Mouse (Mus musculus): ENCODE data around the gene Gm12216.
"Not testable (repeated sequence)": the region's sequence is repeated elsewhere in the genome, so short reads cannot be mapped to it uniquely, and the experiment has no call there.

The Gm12216 gene

GRCm38 (mm10) chr11:53858761-53859580, at the start of gene Gm12216:
Gm12216 (minus strand) TSS chr11:53859256.
- DNase-seq, result not testable (repeated sequence)

- DNase-seq, result no peak
Measured at GRCm38 (mm10) chr11:53908686-53909085, 49.6 kb upstream of the Gm12216 start.

- DNase-seq, result no peak
Measured at GRCm38 (mm10) chr11:53904534-53904925, 45.5 kb upstream of the Gm12216 start.

- no peak for DNase-seq
Measured at GRCm38 (mm10) chr11:53903781-53904533, 44.9 kb upstream of the Gm12216 start.

- no peak for DNase-seq
Measured at GRCm38 (mm10) chr11:53902741-53903140, 43.7 kb upstream of the Gm12216 start.

- DNase-seq, result no peak
Measured at GRCm38 (mm10) chr11:53900991-53901390, 41.9 kb upstream of the Gm12216 start.

- no peak for DNase-seq
Measured at GRCm38 (mm10) chr11:53899981-53900380, 40.9 kb upstream of the Gm12216 start.

- DNase-seq, result no peak
Measured at GRCm38 (mm10) chr11:53899004-53899403, 39.9 kb upstream of the Gm12216 start.

GRCm38 (mm10) chr11:53896935-53897334, 37.9 kb upstream of the Gm12216 start:
- no peak for DNase-seq

GRCm38 (mm10) chr11:53893451-53893850, 34.4 kb upstream of the Gm12216 start:
- DNase-seq, result no peak

- no peak for DNase-seq
Measured at GRCm38 (mm10) chr11:53892716-53893416, 33.8 kb upstream of the Gm12216 start.

GRCm38 (mm10) chr11:53891505-53892451, 32.7 kb upstream of the Gm12216 start, which contains the start of gene Slc22a5:
Slc22a5 (minus strand) TSS chr11:53891660.
- DNase-seq, result peak; percentile 97

GRCm38 (mm10) chr11:53890906-53891504, 31.9 kb upstream of the Gm12216 start:
- no peak for DNase-seq

- DNase-seq, result no peak
Measured at GRCm38 (mm10) chr11:53890225-53890624, 31.2 kb upstream of the Gm12216 start.

GRCm38 (mm10) chr11:53889091-53889645, 30.1 kb upstream of the Gm12216 start:
- no peak for DNase-seq

- no peak for DNase-seq
Measured at GRCm38 (mm10) chr11:53888242-53888641, 29.2 kb upstream of the Gm12216 start.

GRCm38 (mm10) chr11:53883287-53883686, 24.2 kb upstream of the Gm12216 start:
- no peak for DNase-seq

GRCm38 (mm10) chr11:53878096-53878495, 19.0 kb upstream of the Gm12216 start:
- DNase-seq, result not testable (repeated sequence)

GRCm38 (mm10) chr11:53876488-53876887, 17.4 kb upstream of the Gm12216 start:
- no peak for DNase-seq

GRCm38 (mm10) chr11:53874706-53875105, 15.7 kb upstream of the Gm12216 start:
- no peak for DNase-seq

All from right cerebral cortex, postnatal 25 days (tissue).